Mouse (Mus musculus): ENCODE measurements at regions not wholly inside any gene's neighbourhood (a gene's known extent, or its start where the extent isn't known, plus 50 kb on each side); places are given as distances from the start of the nearest gene placed in this dataset.

DNA sequence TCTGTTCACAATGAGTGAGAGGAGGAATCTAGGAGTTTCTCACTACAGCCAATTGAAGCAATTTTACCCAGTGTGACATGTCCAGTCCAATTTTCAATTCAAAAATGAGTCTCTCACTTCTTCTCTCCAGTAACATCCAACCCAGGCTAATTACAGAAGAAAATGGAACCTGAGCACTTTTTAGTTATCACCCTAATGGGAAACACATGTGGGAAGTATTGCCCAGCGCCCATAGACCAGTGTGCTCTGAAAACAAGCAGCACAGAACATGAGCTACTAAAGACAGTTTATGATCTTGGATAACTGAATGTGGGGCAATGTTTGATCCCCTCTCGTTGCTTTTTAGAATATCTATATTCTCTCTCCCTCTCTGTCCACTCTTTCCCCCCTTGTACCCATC lies 70.5 kb upstream of the Efemp1 start:
- no peak for DNase-seq (ENCODE audit: extremely low spot score, low read depth, low spot score)

DNA sequence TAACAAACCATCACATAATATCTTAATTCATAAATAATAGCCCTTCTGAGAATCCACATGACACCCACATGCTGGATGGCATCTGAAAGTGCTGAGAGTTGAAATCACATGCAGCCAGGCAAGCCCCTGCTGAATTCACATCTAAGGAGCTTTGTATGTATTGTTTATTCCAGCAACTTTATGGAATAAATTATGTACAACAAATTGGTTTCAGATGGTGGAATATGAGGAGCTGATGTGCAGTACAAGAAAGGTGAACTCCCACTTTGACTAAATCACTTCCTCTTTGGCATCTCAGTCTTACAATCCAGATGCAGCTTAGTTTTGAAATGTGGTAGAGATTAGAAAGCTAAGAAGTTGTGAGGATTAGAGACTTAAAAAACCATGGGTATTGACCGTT lies 82.2 kb upstream of the Efemp1 start:
- DNase-seq (ENCODE audit: extremely low spot score, low read depth, low spot score) = peak; percentile 6

DNA sequence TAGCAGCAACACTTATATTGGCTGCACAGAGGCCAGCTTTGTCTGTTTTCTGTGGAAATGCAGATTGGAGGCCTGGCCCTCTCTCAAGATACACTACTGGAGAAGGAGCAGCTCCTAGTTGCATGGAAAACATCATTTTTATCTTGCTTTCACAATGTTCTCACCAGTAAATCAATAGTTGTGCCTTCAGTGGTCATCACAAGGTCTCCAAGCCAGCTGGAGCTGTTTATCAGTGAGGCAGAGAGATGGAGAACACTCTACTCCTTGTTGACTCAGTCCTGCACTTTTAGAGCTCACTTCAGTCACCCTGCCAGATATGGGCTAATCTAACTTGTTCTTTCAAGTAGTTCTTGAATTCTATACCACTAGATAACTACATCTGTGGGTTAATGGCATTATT lies 92.3 kb upstream of the Efemp1 start:
- DNase-seq (ENCODE audit: extremely low spot score, low read depth, low spot score) = no peak

DNA sequence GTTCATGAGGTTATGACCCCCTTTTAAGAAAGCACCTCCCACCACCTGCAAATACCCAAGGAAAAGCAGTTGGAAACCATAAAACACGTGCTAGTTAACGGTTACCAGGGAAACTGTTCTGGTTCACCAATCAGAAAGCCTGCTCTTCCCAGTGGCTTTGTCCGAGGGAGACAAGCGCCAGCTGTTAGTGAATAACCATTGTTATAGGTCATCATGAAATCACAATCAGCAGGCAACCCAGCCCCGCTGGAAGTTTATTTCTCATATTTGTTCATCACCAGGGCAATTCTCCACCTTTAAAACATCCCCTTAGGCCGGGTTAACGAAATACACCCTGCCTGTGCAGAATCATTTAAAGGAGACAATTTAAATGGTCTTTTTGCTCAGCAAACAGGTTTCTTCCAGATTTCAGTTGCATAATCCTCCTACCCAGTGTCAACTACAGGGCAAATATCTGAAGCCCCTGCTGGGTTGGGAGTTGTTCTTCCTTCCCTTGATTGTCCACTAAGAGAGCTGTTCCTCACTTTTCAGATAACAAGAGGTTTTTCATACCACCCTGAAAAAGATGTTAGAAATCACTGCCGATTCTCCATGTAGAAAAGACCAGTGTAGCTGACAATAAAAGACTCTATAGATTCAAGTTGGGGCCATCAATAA lies 117.9 kb upstream of the Efemp1 start:
- peak; percentile 61 for DNase-seq (ENCODE audit: extremely low spot score, low read depth, low spot score)

DNA sequence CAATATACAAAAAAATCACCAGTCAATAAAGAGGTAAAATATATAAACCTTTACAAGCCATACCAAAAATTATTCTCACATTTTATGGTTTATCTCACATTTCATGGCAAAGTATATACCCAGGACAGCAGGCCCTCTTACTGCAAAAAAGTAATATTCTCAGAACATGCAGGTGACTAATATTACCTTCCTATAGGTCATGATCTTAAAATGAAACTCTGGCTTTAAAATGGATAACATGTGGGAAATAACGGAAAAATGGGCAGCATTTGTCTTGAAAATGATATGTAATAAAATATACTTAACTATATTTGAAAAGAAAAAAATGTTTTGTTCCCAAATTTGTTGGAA lies 118.4 kb upstream of the Efemp1 start:
- DNase-seq (ENCODE audit: extremely low spot score, low read depth, low spot score) = no peak

DNA sequence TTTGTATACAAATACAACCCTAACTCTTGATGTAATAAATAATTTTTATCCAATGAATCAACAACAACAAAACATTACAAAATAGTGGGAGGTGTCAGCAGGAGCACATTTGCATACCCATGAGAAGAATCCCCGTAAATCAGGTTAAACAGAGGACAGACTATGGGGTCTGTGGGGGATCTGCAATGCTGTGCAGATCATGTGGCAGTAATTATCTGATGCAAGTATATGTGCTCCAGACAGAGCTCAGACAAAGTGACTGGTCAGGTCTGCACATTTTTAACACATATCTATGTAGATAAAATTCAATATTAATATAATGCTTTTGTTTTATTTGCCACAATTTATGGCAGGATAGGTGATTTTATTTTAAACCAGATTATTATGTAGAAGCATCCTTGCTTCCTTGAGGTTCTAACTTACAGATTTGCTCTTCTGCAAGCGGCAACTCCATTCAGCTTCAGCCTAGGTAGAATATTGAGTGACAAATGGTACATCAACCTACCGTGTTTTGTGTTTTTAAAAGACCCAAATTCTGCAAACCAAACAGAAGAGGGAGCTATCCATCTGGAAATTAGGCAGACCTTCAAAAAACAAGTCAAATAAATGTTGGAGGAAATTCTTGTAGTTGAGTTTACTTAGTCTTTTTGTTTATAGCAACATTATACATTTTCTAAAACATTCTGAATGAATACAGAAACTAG lies 119.0 kb upstream of the Efemp1 start:
- no peak for DNase-seq (ENCODE audit: extremely low spot score, low read depth, low spot score)

DNA sequence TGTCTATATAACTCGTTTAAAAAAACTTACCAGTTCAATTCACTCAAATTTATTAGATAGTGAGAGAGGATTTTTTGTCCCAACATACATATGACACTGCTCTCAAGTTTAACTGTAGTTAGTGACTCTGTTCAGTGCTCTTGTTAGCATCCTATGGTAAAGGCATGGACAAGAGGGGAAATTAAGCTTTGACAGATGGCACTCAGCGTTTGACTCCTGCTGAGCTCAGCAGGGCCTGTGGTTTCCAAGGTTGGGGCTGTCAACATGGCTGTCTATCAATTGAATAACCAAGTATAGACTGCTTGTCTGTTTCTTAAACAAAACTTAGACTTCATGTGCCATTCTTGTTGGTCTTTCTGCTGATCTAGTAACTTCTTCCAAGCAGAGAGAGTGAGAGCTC lies 122.9 kb upstream of the Efemp1 start:
- no peak for DNase-seq (ENCODE audit: extremely low spot score, low read depth, low spot score)

DNA sequence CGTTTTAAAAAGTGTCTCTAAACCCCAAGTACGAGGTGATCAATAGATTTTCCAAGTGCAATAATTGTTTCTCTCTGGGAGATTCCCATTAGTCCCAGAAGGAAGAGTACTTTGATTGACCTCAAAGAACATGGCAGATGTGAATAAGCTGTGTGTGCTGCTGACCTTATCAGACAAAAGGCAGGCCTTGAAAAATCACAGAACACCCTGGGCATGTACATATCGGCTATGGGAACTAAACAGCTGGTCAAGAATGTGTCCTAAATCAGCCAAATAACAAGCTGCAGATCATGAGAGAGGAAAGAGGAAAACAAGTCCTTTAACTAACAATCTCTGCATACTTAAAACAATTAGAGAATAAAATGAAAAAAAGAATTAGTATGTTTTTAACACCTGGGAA lies 125.4 kb upstream of the Ccdc85a start:
- no peak for DNase-seq (ENCODE audit: extremely low spot score, low read depth, low spot score)

DNA sequence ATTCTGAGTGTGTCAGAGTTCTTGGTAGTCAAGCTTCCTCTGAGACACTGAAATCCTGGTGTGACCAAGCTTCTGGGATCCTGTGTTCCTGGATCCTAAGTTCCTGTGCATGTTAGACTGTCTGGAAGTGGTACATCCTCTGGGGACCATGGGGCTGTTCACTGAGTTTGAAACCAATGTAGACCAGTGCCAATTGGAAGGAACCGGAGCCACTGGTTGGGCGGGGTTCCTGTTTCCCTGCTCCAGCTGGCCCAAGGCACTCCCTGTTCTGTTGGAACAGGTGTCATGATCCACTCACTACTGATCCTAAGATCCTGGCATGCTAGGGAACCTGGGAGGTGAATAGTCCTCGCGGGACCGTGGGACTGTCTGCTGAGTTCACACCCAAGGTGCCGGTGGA lies 124.3 kb upstream of the Ccdc85a start:
- DNase-seq (ENCODE audit: extremely low spot score, low read depth, low spot score) = no peak

DNA sequence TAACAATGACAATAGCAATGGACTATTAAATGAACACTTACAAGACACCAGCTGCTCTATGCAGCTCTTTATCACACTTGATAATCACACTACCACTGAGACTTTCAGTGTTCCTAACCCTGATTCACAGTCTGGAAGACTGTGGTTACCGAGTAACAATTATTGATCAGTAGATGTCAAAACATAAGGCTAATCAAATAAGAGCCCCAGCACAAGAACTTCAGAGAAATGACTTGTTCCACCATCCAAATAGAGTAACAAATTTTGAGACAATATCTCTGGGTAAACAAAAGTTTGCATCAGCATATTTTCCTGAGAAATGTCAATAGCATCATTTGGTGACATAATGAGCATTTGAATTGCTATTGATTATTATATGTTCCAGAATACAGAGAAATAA lies 118.3 kb upstream of the Ccdc85a start:
- no peak for DNase-seq (ENCODE audit: extremely low spot score, low read depth, low spot score)

DNA sequence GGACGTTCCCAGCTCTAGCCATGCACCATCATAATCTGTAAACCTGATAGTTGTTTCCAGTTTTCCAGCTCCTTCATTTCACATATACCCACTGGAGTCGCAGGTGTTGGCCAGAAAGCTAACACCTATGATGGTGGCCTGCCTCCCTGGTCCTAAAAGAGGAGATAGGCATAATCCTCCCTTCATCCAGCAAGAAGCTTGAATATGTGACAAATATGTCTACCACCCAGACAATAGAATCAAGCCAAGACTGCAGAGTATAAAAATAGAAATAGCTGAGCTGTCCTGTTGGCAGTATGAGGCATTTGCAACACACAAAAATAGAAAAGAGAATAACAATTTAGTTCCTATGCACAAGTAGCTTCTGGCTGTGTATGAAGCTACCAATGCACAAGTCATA lies 117.3 kb upstream of the Ccdc85a start:
- DNase-seq (ENCODE audit: extremely low spot score, low read depth, low spot score) = no peak

DNA sequence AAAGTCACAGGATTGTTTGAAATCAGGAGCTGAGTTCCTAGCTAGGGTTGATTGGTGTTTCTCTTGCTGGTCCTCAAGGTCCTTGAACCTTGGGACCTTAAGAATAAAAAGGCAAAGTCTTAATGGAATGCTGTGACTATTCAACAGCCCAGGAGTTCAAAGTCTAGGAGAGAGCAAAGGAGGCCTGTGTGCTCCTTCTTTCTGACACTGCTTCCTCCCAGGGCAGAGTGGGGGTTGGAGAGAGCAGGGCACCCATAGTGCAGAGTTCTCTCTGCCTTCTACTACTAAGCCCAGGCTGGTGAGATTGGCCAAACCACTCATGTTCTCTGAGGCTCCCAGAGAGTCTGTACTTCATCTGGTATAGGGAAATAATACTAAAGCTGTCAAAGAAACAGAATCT lies 115.6 kb upstream of the Ccdc85a start:
- no peak for DNase-seq (ENCODE audit: extremely low spot score, low read depth, low spot score)

DNA sequence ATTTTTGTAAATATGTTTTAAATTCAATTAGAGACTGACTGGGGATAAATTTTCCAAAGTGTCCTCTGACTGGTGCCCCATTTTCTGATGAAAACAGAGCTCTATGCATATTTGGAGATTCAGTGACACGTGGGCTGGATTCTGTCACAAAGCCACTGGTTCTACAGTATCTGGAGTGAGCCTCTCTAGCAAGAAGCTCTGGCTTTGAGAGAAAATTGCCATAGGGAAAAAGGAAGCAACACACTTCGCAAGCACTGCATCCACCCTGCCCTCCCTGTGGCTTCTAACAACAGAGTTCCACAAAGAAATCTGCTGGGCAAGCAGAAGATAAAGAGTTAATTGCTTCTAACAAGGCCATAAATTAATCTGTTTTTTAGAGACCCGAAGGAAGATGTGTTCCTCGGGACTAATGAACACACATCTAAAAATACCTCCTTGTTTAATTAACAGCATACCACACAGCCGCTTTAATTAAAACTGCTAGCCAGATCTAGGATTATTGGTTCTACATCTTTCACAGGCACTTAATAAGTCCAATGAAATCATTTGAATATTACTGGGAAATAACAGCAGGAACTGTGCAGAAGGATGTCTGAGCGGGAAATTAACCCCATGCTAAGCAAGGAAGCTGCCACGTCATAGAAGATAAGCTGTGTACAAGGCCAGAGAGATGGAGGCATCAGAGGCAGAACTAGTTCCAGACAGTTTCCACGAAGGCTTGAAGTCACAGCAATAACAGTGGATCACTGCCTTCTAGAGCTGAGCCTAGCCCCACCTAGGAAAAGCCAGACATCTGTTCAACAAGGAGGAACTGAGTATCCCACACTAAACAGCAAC lies 113.7 kb upstream of the Ccdc85a start:
- no peak for DNase-seq (ENCODE audit: extremely low spot score, low read depth, low spot score)

DNA sequence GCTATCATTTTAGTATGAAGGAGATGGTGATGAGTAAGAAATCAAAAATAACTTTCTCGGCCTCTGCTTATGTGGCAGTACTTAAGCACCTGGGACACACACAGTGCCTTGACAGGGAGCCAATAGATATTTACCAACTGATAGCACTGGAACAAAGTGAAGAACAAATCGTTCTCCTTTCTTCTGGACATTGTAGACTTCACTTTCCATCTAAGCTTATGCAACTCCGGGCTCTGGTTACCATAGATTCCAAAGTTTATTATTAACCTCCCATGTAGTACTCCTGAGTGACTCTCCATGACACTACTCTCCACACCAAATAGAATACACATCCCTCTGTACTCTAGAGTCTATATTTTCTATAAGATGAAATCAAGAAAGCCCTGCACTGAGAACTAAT lies 110.9 kb upstream of the Ccdc85a start:
- no peak for DNase-seq (ENCODE audit: extremely low spot score, low read depth, low spot score)

DNA sequence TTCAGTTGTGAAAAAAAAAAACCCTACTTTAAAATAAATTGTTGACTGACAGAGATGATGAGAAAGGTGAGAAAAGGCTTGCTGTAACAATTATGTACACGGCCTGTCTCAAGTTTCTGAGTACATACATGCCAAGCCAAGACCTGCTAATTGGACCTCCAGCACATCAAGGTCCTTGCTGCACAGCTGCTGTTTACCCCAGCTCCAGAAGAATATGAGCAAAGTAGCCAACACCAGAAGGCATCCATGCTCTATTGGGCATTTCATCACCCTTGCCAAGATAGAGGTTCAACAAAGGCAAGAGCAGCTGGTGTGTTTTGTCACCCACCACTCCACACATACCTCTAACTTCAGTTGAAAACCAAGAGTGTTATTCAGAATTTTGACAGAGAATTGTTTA lies 109.2 kb upstream of the Ccdc85a start:
- DNase-seq (ENCODE audit: extremely low spot score, low read depth, low spot score) = no peak

DNA sequence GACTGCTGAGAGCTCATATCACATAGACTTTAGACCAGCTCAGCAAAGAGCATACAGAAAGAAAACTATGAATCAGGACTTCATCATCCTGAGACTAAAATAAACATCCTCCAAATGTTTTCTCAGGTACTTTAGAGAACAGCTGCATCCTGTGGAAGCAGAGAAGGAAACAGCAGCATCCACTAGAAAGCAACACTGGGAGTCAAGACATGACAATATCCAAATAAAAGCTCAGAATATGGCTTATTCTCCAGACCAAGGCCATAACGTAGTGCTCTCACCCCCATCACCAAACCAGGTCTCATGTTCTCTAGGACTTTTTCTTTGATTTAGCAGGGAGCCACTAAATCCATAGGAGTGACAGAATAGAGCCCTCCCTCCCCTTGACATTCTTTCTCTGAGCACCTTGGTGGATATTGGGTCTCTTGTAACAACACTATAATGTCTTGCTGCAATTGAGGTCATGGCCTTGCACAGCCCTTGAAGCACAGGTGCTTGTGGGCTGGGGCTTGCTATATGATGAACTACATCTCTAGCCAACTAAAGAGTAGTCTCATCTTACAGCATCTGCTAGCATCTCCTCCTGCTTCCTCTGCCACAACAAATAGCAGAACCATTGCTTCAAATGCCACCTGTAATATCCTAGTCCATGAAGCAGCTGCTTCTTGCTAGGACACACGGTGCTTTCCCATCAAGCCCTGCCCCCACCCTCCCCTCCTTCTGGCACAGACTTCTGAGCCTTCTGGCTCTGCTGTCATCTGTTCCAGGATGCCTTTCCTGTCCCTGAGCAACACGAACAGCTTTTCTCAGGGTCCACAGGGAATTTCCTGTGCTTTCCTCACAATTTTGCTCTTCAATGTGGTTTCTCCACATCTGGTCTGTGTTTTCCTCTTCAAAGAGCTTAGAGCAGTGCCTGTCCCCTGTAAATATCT lies 108.4 kb upstream of the Ccdc85a start:
- DNase-seq (ENCODE audit: extremely low spot score, low read depth, low spot score) = peak; percentile 33

DNA sequence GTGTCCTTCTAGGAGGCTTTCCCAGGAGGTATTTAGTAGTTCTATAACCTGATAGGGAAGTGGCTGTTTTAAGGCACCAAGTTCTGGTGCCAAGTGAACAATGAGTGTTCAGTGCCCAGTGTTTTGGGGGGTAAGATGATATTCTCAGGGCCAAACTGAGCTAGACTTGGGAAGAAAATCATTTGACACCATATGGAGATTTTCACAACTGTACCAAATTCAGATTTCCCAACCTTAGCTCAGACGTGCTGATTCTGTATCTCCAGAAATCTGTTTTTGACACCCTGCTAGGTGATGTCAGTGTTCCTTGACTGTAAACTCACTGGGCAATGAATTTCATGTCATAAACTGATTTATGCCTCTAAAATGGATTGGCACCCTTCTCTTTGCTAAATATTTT lies 104.3 kb upstream of the Ccdc85a start:
- DNase-seq (ENCODE audit: extremely low spot score, low read depth, low spot score) = no peak

DNA sequence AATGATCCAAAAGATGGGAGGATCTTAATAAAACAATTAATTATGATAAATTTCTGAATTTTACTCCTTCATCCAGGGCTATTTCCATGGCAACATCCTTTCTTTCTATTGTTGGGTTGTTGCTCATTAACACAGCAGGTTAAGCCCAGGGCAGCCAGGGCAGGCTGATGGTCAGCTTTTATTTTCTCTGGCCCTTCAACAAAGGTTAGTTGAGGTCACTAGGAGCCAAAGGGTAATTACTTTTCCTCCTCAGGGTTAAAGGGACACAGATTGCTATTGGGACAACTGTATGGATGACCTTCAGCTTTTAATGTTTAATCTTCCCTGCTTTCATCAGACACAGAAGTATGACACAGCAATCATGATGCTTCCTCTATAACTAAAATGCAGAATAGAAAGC lies 101.3 kb upstream of the Ccdc85a start:
- DNase-seq (ENCODE audit: extremely low spot score, low read depth, low spot score) = no peak

DNA sequence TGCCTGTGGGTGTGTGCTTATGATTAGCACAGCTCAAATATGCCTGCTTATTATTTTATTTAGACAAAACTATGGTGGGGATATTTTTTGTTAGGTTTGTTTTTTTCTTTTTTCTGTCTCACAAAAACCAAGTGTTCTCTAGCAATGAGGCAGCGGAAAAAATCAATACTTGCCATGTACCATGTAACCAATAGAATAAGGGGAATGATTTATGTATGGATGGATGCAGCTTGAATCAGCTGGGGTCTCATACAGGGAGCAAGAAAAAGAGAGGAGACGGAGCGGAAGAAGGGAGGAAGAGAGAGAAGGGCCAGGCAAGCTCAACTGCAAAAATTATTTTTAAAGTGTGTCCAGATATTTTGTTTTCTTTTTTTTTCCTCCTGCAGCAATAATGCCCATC lies 97.2 kb upstream of the Ccdc85a start:
- no peak for DNase-seq (ENCODE audit: extremely low spot score, low read depth, low spot score)

DNA sequence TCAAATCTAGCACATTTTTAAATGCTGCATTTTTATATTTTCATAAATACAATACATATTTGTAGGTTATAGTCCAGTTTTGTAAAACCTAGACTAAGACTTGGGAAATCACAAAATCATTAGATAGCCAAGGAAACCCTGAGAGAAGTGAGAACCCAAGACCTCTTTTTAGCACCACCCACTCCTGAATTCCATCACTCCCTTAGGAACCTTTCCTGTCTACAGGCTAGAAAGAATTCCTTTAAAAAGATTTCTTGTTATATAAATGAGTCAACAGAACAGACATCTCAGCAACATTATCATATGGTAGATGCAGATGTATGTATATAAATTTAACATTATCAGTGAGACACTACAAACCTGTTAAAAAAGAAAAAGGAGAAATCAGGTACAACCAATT lies 86.6 kb upstream of the Ccdc85a start:
- DNase-seq (ENCODE audit: extremely low spot score, low read depth, low spot score) = no peak

DNA sequence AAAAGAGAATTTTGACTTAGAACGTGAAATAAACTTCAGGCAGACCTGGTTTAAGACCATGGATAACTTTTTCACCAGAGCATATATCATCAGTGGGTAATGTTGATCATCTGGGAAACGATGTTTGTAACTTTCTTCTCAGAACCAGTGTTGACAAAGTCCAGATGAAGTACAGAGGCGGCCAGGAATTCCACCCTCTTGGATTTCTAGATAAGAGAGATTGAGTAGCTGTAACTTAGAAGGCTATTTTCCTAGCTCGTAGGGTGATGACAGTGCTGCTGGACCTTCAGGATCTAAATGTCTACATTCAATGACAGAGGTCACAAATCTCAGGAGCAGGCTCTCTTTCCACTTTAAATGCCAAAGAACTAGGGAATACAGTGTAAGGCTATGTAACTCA lies 85.2 kb upstream of the Ccdc85a start:
- no peak for DNase-seq (ENCODE audit: extremely low spot score, low read depth, low spot score)

Data from hindlimb bud, embryonic 11.5 days (tissue).